Mouse (Mus musculus): ENCODE results near the gene Foxf2. TPM values are rescaled to one million over a fixed set of nuclear protein-coding genes. Genes with fewer than 3 reads are reported as not detected.

Gene Foxf2
- polyA plus RNA-seq, 1 experiment, result not detected

- TF ChIP-seq POLR2A (IDR thresholded peaks at IDR 0.05; ENCODE audit: insufficient read depth, low read length) (no peak), EP300 (IDR thresholded peaks at IDR 0.05; ENCODE audit: insufficient read depth, low read depth, low read length) (no peak), CTCF (IDR thresholded peaks at IDR 0.05; ENCODE audit: low read depth, low read length) (peak; percentile 50)
- Histone ChIP-seq H3K9me3 (replicated peaks; ENCODE audit: control insufficient read depth, insufficient read depth, low read length, poor library complexity, severe bottlenecking) (no peaks in the 10 kb centered on the region; the same call in 1 of the 2 replicates), H3K4me3 (ENCODE audit: low read depth, low read length) (no peak overlapping the region), H3K27ac (ENCODE audit: insufficient read depth, low read length) (no peak overlapping the region), H3K36me3 (ENCODE audit: control insufficient read depth, insufficient read depth, low read length, poor library complexity, severe bottlenecking) (no peaks in the 10 kb centered on the region), H3K27me3 (ENCODE audit: control insufficient read depth, insufficient read depth, low read length, poor library complexity, severe bottlenecking) (peaks cover 11% of the 10 kb centered on the region; the same call in 1 of the 2 replicates), H3K4me1 (ENCODE audit: control insufficient read depth, insufficient read depth, low read length) (no peaks in the 10 kb centered on the region), H3K9ac (ENCODE audit: low read depth, poor library complexity, severe bottlenecking) (no peak overlapping the region)
Observed at GRCm38 (mm10) chr13:31632450-31632849, 6.8 kb downstream of the Foxf2 start.

DNA sequence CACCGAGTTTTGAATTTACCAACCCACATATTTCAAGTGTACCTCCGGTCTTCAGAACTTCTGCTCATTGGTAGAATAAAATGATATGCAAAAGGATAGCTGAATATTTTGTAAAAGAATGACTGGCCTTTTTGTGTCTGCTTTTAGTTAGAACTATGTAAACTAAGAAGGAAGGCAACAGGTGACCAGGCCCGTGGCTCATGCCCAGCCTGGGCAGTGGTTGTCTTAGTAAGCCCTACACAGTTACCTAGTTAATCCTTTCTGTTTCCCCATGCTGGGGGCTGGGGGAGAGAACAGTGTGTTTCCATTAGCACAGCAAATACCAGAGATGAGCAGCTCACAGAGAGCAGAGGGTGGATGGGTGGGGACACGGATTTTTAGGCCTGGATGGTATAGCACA lies 7.6 kb downstream of the Foxf2 start:
- Histone ChIP-seq H3K4me1 (ENCODE audit: control insufficient read depth, insufficient read depth, low read length) (no peaks in the 10 kb centered on the region), H3K9me3 (replicated peaks; ENCODE audit: control insufficient read depth, insufficient read depth, low read length, poor library complexity, severe bottlenecking) (no peaks in the 10 kb centered on the region; the same call in 1 of the 2 replicates)
- TF ChIP-seq EP300 (IDR thresholded peaks at IDR 0.05; ENCODE audit: insufficient read depth, low read depth, low read length) (no peak), CTCF (IDR thresholded peaks at IDR 0.05; ENCODE audit: low read depth, low read length) (no peak), POLR2A (IDR thresholded peaks at IDR 0.05; ENCODE audit: insufficient read depth, low read length) (no peak)

GRCm38 (mm10) chr13:31635546-31635945 lies 9.9 kb downstream of the Foxf2 start:
- no peaks in the 10 kb centered on the region for H3K36me3 ChIP-seq (ENCODE audit: control insufficient read depth, insufficient read depth, low read length, poor library complexity, severe bottlenecking)
- no peaks in the 10 kb centered on the region; the same call in 1 of the 2 replicates for H3K9me3 ChIP-seq (replicated peaks; ENCODE audit: control insufficient read depth, insufficient read depth, low read length, poor library complexity, severe bottlenecking)
- H3K27ac ChIP-seq (ENCODE audit: insufficient read depth, low read length), result no peak overlapping the region
- no peak for TF ChIP-seq EP300 (IDR thresholded peaks at IDR 0.05; ENCODE audit: insufficient read depth, low read depth, low read length)
- no peak for TF ChIP-seq CTCF (IDR thresholded peaks at IDR 0.05; ENCODE audit: low read depth, low read length)
- TF ChIP-seq POLR2A (IDR thresholded peaks at IDR 0.05; ENCODE audit: insufficient read depth, low read length), result no peak
- H3K4me1 ChIP-seq (ENCODE audit: control insufficient read depth, insufficient read depth, low read length), result no peaks in the 10 kb centered on the region
- H3K27me3 ChIP-seq (ENCODE audit: control insufficient read depth, insufficient read depth, low read length, poor library complexity, severe bottlenecking), result no peaks in the 10 kb centered on the region; the same call in 1 of the 2 replicates
- H3K4me3 ChIP-seq (ENCODE audit: low read depth, low read length), result no peak overlapping the region
- H3K9ac ChIP-seq (ENCODE audit: low read depth, poor library complexity, severe bottlenecking), result no peak overlapping the region

More for the DNA sequence above, 7.6 kb downstream of the Foxf2 start:
- Histone ChIP-seq H3K36me3 (ENCODE audit: control insufficient read depth, insufficient read depth, low read length, poor library complexity, severe bottlenecking) (no peaks in the 10 kb centered on the region), H3K27ac (ENCODE audit: insufficient read depth, low read length) (no peak overlapping the region), H3K4me3 (ENCODE audit: low read depth, low read length) (no peak overlapping the region), H3K9ac (ENCODE audit: low read depth, poor library complexity, severe bottlenecking) (no peak overlapping the region), H3K27me3 (ENCODE audit: control insufficient read depth, insufficient read depth, low read length, poor library complexity, severe bottlenecking) (0 out of 2 replicates have a peak, but pooled peaks cover 3% of the 10 kb centered on the region)

GRCm38 (mm10) chr13:31641517-31641916 lies 15.9 kb downstream of the Foxf2 start:
- Histone ChIP-seq H3K4me3 (ENCODE audit: low read depth, low read length) (no peak overlapping the region), H3K27me3 (ENCODE audit: control insufficient read depth, insufficient read depth, low read length, poor library complexity, severe bottlenecking) (peaks cover 1% of the 10 kb centered on the region; the same call in 1 of the 2 replicates)
- TF ChIP-seq CTCF (IDR thresholded peaks at IDR 0.05; ENCODE audit: low read depth, low read length) (no peak), EP300 (IDR thresholded peaks at IDR 0.05; ENCODE audit: insufficient read depth, low read depth, low read length) (no peak), POLR2A (IDR thresholded peaks at IDR 0.05; ENCODE audit: insufficient read depth, low read length) (no peak)

GRCm38 (mm10) chr13:31652131-31652745 lies 26.6 kb downstream of the Foxf2 start:
- TF ChIP-seq EP300 (IDR thresholded peaks at IDR 0.05; ENCODE audit: insufficient read depth, low read depth, low read length) (no peak), CTCF (IDR thresholded peaks at IDR 0.05; ENCODE audit: low read depth, low read length) (no peak), POLR2A (IDR thresholded peaks at IDR 0.05; ENCODE audit: insufficient read depth, low read length) (no peak)
- no peak overlapping the region for H3K4me3 ChIP-seq (ENCODE audit: low read depth, low read length)
- no peaks in the 10 kb centered on the region for H3K9me3 ChIP-seq (replicated peaks; ENCODE audit: control insufficient read depth, insufficient read depth, low read length, poor library complexity, severe bottlenecking)
- no peaks in the 10 kb centered on the region for H3K36me3 ChIP-seq (ENCODE audit: control insufficient read depth, insufficient read depth, low read length, poor library complexity, severe bottlenecking)
- H3K27ac ChIP-seq (ENCODE audit: insufficient read depth, low read length), result no peak overlapping the region
- H3K27me3 ChIP-seq (ENCODE audit: control insufficient read depth, insufficient read depth, low read length, poor library complexity, severe bottlenecking), result no peaks in the 10 kb centered on the region; the same call in 1 of the 2 replicates
- H3K4me1 ChIP-seq (ENCODE audit: control insufficient read depth, insufficient read depth, low read length), result no peaks in the 10 kb centered on the region
- no peak overlapping the region for H3K9ac ChIP-seq (ENCODE audit: low read depth, poor library complexity, severe bottlenecking)

More at GRCm38 (mm10) chr13:31641517-31641916, 15.9 kb downstream of the Foxf2 start:
- H3K9me3 ChIP-seq (replicated peaks; ENCODE audit: control insufficient read depth, insufficient read depth, low read length, poor library complexity, severe bottlenecking), result no peaks in the 10 kb centered on the region
- no peak overlapping the region for H3K27ac ChIP-seq (ENCODE audit: insufficient read depth, low read length)
- no peak overlapping the region for H3K9ac ChIP-seq (ENCODE audit: low read depth, poor library complexity, severe bottlenecking)
- H3K36me3 ChIP-seq (ENCODE audit: control insufficient read depth, insufficient read depth, low read length, poor library complexity, severe bottlenecking), result no peaks in the 10 kb centered on the region
- no peaks in the 10 kb centered on the region for H3K4me1 ChIP-seq (ENCODE audit: control insufficient read depth, insufficient read depth, low read length)

- Histone ChIP-seq H3K36me3 (ENCODE audit: control insufficient read depth, insufficient read depth, low read length, poor library complexity, severe bottlenecking) (no peaks in the 10 kb centered on the region), H3K9ac (ENCODE audit: low read depth, poor library complexity, severe bottlenecking) (no peak overlapping the region), H3K4me3 (ENCODE audit: low read depth, low read length) (no peak overlapping the region), H3K27ac (ENCODE audit: insufficient read depth, low read length) (no peak overlapping the region), H3K9me3 (replicated peaks; ENCODE audit: control insufficient read depth, insufficient read depth, low read length, poor library complexity, severe bottlenecking) (no peaks in the 10 kb centered on the region), H3K4me1 (ENCODE audit: control insufficient read depth, insufficient read depth, low read length) (no peaks in the 10 kb centered on the region), H3K27me3 (ENCODE audit: control insufficient read depth, insufficient read depth, low read length, poor library complexity, severe bottlenecking) (no peaks in the 10 kb centered on the region; the same call in 1 of the 2 replicates)
- no peak for TF ChIP-seq CTCF (IDR thresholded peaks at IDR 0.05; ENCODE audit: low read depth, low read length)
- TF ChIP-seq EP300 (IDR thresholded peaks at IDR 0.05; ENCODE audit: insufficient read depth, low read depth, low read length), result no peak
- TF ChIP-seq POLR2A (IDR thresholded peaks at IDR 0.05; ENCODE audit: insufficient read depth, low read length), result no peak
Observed at GRCm38 (mm10) chr13:31656249-31656648, 30.6 kb downstream of the Foxf2 start.

Measured in ES-Bruce4 (cell line).